Mouse (Mus musculus) cerebellum, postnatal 14 days (tissue): ENCODE data around the gene Prkcg.

Source experiments
- DNase-seq, 2 experiments: peaks; one replicate each; pipeline ENCODE4 v3.0.0; 2021; ENCODE audit warnings: mixed read lengths in 2 of 2

Gene Prkcg

GRCm38 (mm10) chr7:3327961-3328360 is 39.0 kb downstream of the Prkcg start:
- no peak for DNase-seq

DNA sequence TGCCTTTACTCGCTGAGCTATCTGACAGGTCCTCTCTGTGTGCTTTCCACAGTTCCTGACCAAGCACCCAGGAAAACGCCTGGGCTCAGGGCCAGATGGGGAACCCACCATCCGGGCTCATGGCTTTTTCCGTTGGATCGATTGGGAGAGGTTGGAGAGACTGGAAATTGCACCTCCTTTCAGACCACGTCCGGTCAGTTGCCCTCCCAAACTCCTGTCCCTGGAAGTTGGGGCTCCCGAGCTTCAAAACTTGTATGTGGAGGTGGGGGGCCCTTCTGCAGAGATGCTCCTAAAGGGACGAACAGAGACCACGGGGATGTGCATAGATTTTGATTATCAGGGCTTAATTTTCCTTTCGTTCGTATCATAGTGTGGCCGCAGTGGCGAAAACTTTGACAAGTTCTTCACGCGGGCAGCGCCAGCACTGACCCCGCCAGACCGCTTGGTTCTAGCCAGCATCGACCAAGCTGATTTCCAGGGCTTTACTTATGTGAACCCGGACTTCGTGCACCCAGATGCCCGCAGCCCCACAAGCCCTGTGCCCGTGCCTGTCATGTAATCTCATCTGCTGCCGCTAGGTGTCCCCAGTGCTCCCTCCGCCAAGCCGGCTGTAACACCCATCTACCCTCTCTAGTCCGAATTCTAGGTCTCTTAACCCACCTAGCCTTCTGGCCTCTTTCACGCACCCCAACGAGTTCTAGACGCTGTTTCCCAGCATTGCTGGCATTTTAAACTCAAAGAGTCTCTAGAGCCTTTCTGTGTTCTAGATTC is 41.0 kb downstream of the Prkcg start:
- DNase-seq, result peak; percentile 89 to 91

- peak in 1 of 2 experiments; percentile 10 for DNase-seq
Measured at GRCm38 (mm10) chr7:3331171-3331570, 42.2 kb downstream of the Prkcg start.

- peak; percentile 85 to 88 for DNase-seq
Measured at GRCm38 (mm10) chr7:3331581-3332223, 42.7 kb downstream of the Prkcg start.

DNA sequence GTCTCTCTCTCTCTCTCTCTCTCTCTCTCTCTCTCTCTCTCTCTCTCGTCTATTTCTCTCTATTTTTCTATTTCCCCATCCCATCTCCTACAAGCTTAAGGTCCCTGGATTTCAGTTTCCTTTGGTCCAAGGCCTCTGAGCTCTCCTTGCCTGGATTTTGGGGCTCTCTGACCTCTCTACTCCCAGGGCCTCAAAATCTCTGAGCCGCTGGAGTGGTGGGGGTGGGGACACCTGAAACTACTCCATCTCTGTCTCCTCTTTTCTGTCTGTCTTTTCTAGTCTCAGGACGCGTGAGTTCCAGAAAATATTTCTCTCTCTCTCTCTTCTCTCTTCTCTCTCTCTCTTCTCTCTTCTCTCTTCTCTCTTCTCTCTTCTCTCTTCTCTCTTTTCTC is 43.2 kb downstream of the Prkcg start:
- DNase-seq, result peak; percentile 42 to 43

- peak; percentile 79 to 82 for DNase-seq
Measured at GRCm38 (mm10) chr7:3332619-3333521, 43.9 kb downstream of the Prkcg start, which contains the start of gene Cacng7. Gene Cacng7, plus strand, starts transcription at chr7:3332955.

- peak; percentile 37 for DNase-seq
Measured at GRCm38 (mm10) chr7:3333542-3333941, 44.6 kb downstream of the Prkcg start.

DNA sequence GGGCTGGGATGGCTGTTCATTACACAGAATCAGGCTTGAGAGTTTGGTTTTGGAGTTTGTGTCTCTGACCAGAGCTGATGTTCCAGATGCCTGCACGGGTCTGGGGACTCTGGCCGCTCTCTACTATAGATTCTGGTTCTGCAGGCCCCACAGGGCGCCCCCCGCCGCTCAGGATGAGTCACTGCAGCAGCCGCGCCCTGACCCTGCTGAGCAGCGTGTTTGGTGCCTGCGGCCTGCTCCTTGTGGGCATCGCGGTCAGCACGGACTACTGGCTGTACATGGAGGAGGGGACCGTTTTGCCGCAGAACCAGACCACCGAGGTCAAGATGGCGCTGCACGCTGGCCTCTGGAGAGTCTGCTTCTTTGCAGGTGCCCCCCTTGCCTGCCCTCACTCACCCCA is 47.4 kb downstream of the Prkcg start:
- peak; percentile 14 to 22 for DNase-seq

GRCm38 (mm10) chr7:3338286-3338935 is 49.4 kb downstream of the Prkcg start:
- no peak for DNase-seq

DNA sequence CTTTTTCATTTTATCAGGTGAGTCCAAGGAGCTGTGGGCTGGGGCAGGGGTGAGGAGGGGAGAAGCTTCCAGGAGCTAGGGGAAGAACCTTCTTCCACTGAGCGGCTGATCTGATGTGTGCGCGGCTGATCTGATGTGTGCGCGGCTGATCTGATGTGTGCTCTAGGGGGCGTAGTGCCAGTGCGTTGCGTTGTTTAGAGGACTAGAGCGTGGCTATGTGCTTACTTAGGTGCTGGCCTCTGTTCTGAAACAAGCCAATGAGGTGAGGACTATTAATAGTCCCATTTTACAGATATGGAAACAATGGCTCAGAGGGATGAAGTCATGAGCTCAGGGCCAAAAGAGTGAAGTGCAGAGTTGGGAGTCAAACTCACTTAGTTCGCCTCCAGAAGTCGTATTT is 50.0 kb downstream of the Prkcg start:
- DNase-seq, result no peak

GRCm38 (mm10) chr7:3343861-3344260 is 54.9 kb downstream of the Prkcg start:
- no peak for DNase-seq

DNA sequence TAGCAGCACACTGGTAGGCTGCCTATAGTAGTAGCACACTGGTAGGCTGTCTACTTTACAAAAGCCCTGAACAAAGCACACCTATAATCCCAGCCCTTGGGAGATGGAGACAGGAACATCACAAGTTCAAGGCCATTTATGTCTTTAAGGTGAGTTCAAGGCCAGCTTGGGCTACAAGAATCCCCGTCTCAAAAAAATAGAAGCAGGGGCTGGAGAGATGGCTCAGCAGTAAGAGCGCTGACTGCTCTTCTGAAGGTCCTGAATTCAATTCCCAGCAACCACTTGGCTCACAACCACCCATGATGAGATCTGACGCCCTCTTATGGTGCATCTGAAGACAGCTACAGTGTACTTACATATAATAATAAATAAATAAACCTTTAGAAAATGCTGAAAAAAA is 56.3 kb downstream of the Prkcg start:
- no peak for DNase-seq

DNA sequence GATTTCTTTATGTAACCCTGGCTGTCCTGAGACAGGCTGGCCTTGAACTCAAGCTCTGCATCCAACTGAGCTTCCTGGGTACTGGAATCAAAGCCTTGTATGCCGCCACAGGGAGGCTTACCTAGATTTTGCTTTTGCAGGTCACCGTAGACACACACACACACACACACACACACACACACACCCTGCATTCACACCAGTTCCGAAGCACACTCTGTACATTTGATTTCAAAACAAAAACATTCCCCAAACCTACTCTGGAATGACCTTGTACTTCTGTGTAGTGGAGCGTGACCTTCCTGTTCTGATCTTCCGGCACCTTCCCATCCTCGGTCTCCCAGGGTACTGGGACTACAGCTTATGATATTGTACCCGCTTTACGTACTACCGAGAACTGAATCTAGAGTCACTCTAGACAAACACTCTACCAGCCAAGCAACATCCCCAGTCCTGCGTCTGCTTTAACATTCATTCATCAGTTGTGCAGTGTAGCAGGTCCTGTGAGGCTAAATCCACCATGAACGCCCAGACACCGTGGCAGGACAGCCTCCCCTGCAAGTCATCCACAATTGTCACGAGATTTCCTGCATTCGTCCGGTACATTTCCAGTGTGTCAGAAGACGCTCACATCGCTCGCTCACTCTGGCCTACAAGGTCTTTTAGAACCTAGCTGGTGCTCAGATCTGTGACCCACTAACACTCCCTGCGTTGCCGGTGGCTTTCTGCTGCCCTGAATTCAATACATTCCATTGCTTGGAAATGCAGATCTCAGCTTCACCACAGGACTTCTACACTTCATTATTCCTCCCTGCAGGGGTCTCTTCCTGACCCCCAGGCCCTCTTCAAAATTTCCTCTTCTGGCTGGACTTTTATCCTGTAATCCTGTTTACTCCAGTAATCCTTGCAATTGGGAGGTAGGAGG is 58.6 kb downstream of the Prkcg start:
- no peak for DNase-seq

DNA sequence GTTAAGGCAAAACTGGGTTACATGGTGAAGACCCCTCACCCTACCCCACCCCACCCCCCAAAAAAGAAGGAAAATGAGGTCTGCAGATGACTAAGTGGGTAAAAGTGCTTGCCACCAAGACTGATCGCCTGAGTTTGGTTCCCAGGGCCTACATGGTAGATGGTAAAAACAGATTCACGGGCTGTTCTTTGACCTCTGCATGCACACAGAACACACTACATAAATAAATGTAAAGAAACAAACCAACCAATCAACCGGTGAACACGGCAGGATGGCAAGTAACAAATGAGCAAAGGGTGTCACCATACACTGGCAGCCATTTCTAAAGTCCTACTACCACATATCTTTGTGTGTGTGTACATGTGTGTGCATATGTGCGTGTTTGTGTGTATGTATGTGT is 59.3 kb downstream of the Prkcg start:
- DNase-seq, result no peak

DNA sequence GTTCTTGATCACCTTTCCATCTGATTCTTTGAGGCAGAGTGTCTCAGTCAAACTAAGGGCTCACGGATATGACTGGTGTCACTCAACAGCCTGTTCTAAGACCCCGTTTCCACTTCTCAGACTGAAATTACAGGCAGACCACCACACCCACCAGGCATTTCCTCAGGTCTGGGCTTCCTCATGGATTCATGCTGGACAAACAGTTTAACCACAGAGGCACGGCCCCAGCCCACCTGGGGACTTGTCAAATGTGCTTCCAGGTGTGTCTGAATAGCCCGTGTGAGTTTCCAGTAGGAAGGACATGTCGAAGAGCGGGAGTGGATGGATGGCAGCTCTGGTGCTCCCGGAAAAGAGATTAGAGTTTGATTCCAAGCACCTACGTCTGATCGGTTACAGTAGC is 60.8 kb downstream of the Prkcg start:
- no peak for DNase-seq

DNA sequence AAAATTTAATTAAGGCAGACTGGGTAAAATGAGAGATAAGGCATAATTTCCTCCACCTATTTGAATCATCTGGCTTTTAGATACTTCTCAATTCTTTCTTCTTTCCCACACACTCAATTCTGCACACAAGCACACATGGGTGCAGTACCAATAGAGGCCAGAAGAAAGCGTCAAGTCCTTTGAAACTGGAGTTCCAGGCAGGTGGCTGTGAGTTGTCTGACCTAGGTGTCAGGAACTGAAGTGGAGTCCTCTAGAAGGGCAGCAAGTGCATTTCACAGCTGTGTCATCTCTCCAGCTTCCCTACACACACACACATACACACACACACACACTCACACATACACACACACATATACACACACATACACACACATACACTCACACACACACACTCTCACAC is 62.6 kb downstream of the Prkcg start:
- no peak for DNase-seq

- DNase-seq, result no peak
Measured at GRCm38 (mm10) chr7:3354850-3355249, 65.9 kb downstream of the Prkcg start.

DNA sequence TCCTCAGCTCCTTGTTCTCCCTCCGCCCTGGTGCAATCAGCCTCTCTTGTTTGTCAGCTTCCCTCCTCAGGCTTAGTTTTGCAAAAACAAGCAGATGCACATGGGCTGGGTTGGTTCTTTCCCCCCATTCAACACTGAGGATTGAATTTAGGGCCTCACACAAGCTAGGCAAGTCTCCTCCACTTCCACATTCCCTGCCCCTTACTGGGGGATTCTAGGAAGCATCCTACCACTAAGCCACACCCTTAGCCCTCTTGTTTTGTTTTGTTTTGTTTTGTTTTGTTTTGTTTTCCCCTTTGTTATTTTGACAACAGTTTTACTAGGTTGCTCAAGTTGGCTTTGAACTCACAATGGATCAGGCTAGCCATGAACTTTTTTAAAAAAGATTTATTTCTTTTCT is 71.7 kb downstream of the Prkcg start:
- no peak for DNase-seq

DNA sequence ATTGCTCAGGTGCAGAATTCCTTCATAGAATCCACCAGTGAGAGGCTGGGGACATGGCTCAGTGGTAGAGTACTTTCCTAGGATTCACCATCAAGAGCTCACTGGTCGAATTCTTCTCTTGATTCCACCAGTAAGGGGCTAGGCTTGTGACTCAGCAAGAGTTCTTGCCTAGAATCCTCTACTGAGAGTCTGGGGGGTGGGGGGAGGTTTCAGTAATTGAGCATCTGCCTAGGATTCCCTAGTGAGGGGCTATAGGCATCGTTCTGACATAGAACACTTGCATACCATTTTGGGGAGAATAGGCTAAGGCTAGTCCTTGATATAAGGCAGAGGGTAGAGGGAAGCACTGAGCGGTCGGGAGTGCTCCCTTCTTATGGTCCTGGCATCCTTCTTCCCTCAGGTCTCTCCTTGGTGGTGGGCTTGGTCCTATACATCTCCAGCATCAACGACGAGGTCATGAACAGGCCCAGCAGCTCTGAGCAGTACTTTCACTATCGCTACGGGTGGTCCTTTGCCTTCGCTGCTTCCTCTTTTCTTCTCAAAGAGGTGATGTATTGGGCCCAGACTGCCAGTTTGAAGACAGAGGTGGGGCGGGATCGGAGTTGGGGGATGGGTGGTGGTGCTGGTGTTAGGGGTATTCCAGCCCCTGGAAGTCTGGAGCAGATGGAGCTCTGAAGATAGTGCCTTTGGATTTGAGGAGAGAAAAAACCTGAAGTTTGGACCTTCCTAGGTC is 76.7 kb downstream of the Prkcg start:
- no peak for DNase-seq

GRCm38 (mm10) chr7:3366705-3367516 is 77.9 kb downstream of the Prkcg start:
- no peak for DNase-seq
